Mouse (Mus musculus) heart, postnatal 0 days (tissue): Measurements from ENCODE around the gene Recql5. TPM values are rescaled to one million over a fixed set of nuclear protein-coding genes. Genes with fewer than 3 reads are reported as not detected.

Experiments used
- ATAC-seq: fragments of 200-750 bp; cut with Nextera tagmentation; 2 replicates; pipeline ENCODE4 v1.8.0; 2017; ENCODE audit warnings: low read depth, moderate number of reproducible peaks, moderate library complexity; ENCODE audit not compliant: insufficient read depth
- DNase-seq: peaks from one replicate; pipeline ENCODE4 v3.0.0-alpha.2; 2016; ENCODE audit warnings: low spot score
- H3K27ac ChIP-seq: fragments of 300-500 bp; sonication (generic); 2 replicates; pipeline ENCODE4 v1.5.1; 2014; ENCODE audit warnings: low read depth, mild to moderate bottlenecking
- H3K27me3 ChIP-seq: fragments of 300-500 bp; sonication (generic); 2 replicates; pipeline ENCODE4 v1.6.1; 2014; ENCODE audit warnings: low read length, mixed read lengths; ENCODE audit not compliant: control insufficient read depth, insufficient read depth
- H3K36me3 ChIP-seq: fragments of 300-500 bp; sonication (generic); replicated peaks from 2 replicates; pipeline ENCODE4 v1.6.1; 2014; ENCODE audit warnings: low read length, mixed read lengths; ENCODE audit not compliant: control insufficient read depth, insufficient read depth
- H3K4me1 ChIP-seq: fragments of 300-500 bp; sonication (generic); 2 replicates; pipeline ENCODE4 v1.6.1; 2014; ENCODE audit warnings: antibody characterized with exemption; ENCODE audit not compliant: control insufficient read depth, insufficient read depth
- H3K4me2 ChIP-seq: fragments of 300-500 bp; sonication (generic); 2 replicates; pipeline ENCODE4 v1.6.1; 2014; ENCODE audit warnings: low read depth, mild to moderate bottlenecking, low read length, moderate library complexity
- H3K4me3 ChIP-seq: fragments of 300-500 bp; sonication (generic); 2 replicates; pipeline ENCODE4 v1.5.1; 2014; ENCODE audit warnings: low read depth, low read length
- H3K9ac ChIP-seq: fragments of 300-500 bp; sonication (generic); replicated peaks from 2 replicates; pipeline ENCODE4 v1.6.1; 2014; ENCODE audit warnings: low read depth, low read length, mixed read lengths
- H3K9me3 ChIP-seq: fragments of 300-500 bp; sonication (generic); replicated peaks from 2 replicates; pipeline ENCODE4 v1.6.1; 2016; ENCODE audit warnings: low read length; ENCODE audit not compliant: control insufficient read depth
- CTCF ChIP-seq: IDR thresholded peaks from 2 replicates; pipeline ENCODE4 v1.5.1; 2016; ENCODE audit warnings: antibody characterized with exemption, control low read depth, low read depth
- EP300 ChIP-seq: IDR thresholded peaks from 2 replicates; pipeline ENCODE4 v1.6.1; 2016; ENCODE audit warnings: antibody characterized with exemption, low read depth
- WGBS: fragments of 180-500 bp; shearing (Covaris S2); extraction: QIAGEN DNeasy Blood & Tissue Kit; methylation state at CpG from one replicate; pipeline ENCODE4 v1.1.7; 2014; 5-methylcytosine and 5-hydroxymethylcytosine counted together
- polyA plus RNA-seq: library from polyadenylated mRNA; unstranded; fragments of >200 nt; fragmentation: Nextera tagmentation; extraction: Ambion mirVana; gene quantifications from 2 replicates; pipeline ENCODE4 v1.2.1, GENCODE M21; 2015
- total RNA-seq: library from RNA; depleted of rRNA; stranded (reverse); fragments of >200 nt; gene quantifications from 2 replicates; pipeline ENCODE4 v1.2.3, GENCODE M21; 2014; ENCODE audit warnings: low replicate concordance

Recql5 gene
- total and polyA plus RNA-seq, 2 experiments from 2014 or later: 5.8 to 6.2 TPM

GRCm38 (mm10) chr11:115959018-115959417 lies 25.7 kb upstream of the Recql5 start:
- TF ChIP-seq CTCF: no peak
- TF ChIP-seq EP300: no peak
- no peak overlapping the region for H3K27ac ChIP-seq
- H3K4me1 ChIP-seq: no peaks in the 10 kb centered on the region
- H3K4me2 ChIP-seq: no peak overlapping the region
- H3K9ac ChIP-seq: no peak overlapping the region
- no peaks in the 10 kb centered on the region for H3K9me3 ChIP-seq
- WGBS: 94% methylated on average over 9 of the region's 9 CpGs
- no peak overlapping the region for H3K4me3 ChIP-seq
- H3K27me3 ChIP-seq: no peaks in the 10 kb centered on the region
- ATAC-seq (no peak), DNase-seq (no peak)
- H3K36me3 ChIP-seq: peaks cover 65% of the 10 kb centered on the region

DNA sequence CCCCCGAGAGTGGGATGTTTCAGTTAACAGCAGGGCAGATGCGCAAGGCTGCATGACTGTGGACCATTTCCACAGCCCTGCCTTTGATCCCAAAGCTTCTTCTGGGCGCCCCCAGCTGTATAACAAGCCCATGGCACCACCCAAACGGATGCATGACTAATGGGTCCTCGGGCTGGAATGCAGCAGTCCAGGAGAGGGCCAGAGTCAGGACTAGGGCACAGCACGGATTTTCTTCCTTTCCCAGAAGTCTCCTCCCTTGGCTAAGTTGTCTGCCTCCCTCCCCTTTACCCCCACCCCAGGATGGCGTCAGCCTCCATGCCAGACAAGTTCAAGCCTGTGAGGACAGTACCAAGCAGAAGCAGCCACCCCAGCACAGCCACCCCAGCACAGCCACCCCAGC lies 24.7 kb upstream of the Recql5 start:
- H3K9me3 ChIP-seq: no peaks in the 10 kb centered on the region
- H3K27me3 ChIP-seq: no peaks in the 10 kb centered on the region
- H3K4me1 ChIP-seq: no peaks in the 10 kb centered on the region
- H3K9ac ChIP-seq: no peak overlapping the region
- no peak overlapping the region for H3K27ac ChIP-seq
- 68% methylated on average over 7 of the region's 7 CpGs for WGBS
- no peak overlapping the region for H3K4me3 ChIP-seq
- ATAC-seq: peak; percentile 41; the same call in 1 of the 2 replicates
- TF ChIP-seq EP300 (no peak), CTCF (no peak)
- H3K36me3 ChIP-seq: peaks cover 69% of the 10 kb centered on the region
- H3K4me2 ChIP-seq: no peak overlapping the region
- no peak for DNase-seq

DNA sequence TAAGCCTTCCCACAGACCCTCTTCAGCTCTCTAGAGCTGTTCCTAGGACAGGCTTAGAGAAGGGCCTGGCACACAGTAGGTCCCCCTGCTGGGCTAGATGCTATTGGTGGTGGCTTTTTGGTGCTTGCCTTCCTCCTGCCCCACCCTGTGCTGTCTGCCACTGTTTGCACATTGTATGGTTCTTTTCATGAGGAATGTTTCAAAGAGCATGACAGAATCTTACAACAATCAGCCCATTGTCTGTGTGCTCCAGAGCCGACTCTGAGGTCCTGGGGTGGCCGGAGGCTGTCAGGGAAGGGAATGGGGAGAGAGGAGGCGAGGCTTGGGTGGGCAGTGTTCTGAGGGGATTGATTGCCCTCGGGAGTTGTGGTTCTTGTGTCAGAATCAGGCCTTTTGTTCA lies 23.2 kb upstream of the Recql5 start:
- no peak overlapping the region; the same call in 1 of the 2 replicates for H3K9ac ChIP-seq
- 49% methylated on average over 4 of the region's 4 CpGs for WGBS
- H3K36me3 ChIP-seq: peaks cover 69% of the 10 kb centered on the region

GRCm38 (mm10) chr11:115955195-115955858 lies 22.1 kb upstream of the Recql5 start:
- no peaks in the 10 kb centered on the region for H3K27me3 ChIP-seq
- no peak; the same call in 1 of the 2 replicates for ATAC-seq
- no peak overlapping the region for H3K4me3 ChIP-seq
- H3K9me3 ChIP-seq: no peaks in the 10 kb centered on the region
- H3K9ac ChIP-seq: no peak overlapping the region
- peaks cover 66% of the 10 kb centered on the region for H3K36me3 ChIP-seq
- H3K27ac ChIP-seq: no peak overlapping the region
- no peak for DNase-seq
- H3K4me1 ChIP-seq: no peaks in the 10 kb centered on the region
- no peak overlapping the region for H3K4me2 ChIP-seq
- WGBS: 75% methylated on average over 10 of the region's 10 CpGs
- TF ChIP-seq EP300: no peak
- no peak for TF ChIP-seq CTCF

More for the DNA sequence above, 23.2 kb upstream of the Recql5 start:
- Histone ChIP-seq H3K9me3 (no peaks in the 10 kb centered on the region), H3K4me3 (no peak overlapping the region), H3K27ac (no peak overlapping the region), H3K4me2 (no peak overlapping the region), H3K27me3 (no peaks in the 10 kb centered on the region), H3K4me1 (no peaks in the 10 kb centered on the region)
- ATAC-seq: no peak; the same call in 1 of the 2 replicates
- DNase-seq: no peak
- TF ChIP-seq EP300 (no peak), CTCF (no peak)

DNA sequence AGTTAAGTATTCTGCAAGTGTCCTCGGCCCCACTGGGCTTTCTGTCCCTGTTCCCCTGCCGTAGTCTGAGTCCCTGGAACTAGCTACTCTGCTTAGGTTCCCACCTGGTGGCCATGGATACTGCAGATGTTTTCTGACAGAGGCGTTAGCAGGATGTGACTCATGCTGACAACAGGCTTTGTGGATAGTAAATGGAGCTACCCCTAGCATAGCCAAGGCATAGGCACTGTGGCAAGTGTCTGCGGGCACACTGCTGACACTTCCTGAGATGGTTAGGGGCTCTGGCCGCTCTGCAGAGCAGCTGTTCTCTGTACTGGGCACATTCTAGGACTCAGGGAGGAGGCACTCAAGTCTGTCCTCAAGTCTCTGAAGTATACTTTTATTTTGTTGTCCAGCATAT lies 21.4 kb upstream of the Recql5 start:
- no peak for DNase-seq
- 73% methylated on average over 5 of the region's 5 CpGs for WGBS
- H3K9ac ChIP-seq: no peak overlapping the region
- no peak overlapping the region for H3K4me2 ChIP-seq
- H3K27me3 ChIP-seq: no peaks in the 10 kb centered on the region
- H3K4me1 ChIP-seq: no peaks in the 10 kb centered on the region
- H3K4me3 ChIP-seq: no peak overlapping the region
- TF ChIP-seq EP300 (no peak), CTCF (no peak)
- no peaks in the 10 kb centered on the region for H3K9me3 ChIP-seq
- ATAC-seq: no peak
- peaks cover 60% of the 10 kb centered on the region for H3K36me3 ChIP-seq
- no peak overlapping the region for H3K27ac ChIP-seq

- Histone ChIP-seq H3K27ac (no peak overlapping the region), H3K27me3 (no peaks in the 10 kb centered on the region), H3K9ac (no peak overlapping the region), H3K36me3 (peaks cover 70% of the 10 kb centered on the region), H3K9me3 (no peaks in the 10 kb centered on the region), H3K4me1 (no peaks in the 10 kb centered on the region), H3K4me2 (no peak overlapping the region), H3K4me3 (no peak overlapping the region)
- WGBS: 80% methylated on average over 2 of the region's 2 CpGs
- no peak for TF ChIP-seq CTCF
- no peak for TF ChIP-seq EP300
- no peak for DNase-seq
- ATAC-seq: no peak
Observed at GRCm38 (mm10) chr11:115950719-115951118, 17.4 kb upstream of the Recql5 start.
